Mouse (Mus musculus): Measurements from ENCODE around the gene Fmo5.
A peak's percentile ranks its signal among the peaks of the same experiment; 100 is the strongest.

DNA sequence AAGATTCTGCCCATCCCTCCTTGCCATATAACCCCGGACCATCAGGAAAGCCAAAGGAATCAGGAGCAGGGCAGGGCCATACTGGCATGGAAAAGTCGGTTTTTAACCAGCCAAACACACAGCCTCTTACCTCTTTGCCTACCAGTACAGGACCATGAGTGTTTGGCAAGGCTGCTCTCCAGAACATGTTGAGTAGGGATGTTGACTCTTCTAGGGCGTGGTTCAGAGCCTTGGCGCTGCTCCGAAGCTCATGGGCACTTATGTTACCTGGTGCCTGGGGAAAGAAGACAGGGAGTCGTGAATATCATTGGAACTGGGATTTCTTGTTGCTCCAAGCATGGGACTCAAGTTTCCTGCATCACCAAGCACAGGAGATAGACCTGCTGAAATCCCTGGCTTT lies 65.2 kb downstream of the Fmo5 start:
- TF ChIP-seq CTCF (IDR thresholded peaks at IDR 0.05) (no peak), EP300 (IDR thresholded peaks at IDR 0.05) (peak; percentile 25; the same call in 1 of the 2 replicates)

All from lung, postnatal 0 days (tissue).